Mouse (Mus musculus) bone marrow, adult 2 months (tissue): ENCODE data around the gene Rapgef5. TPM values are rescaled to one million over a fixed set of nuclear protein-coding genes. Genes with fewer than 3 reads are reported as not detected.

Experiments used
- H3K27ac ChIP-seq: fragments of 200-500 bp; 2 replicates; pipeline ENCODE4 v1.5.1; 2012; ENCODE audit warnings: low read depth, mild to moderate bottlenecking, control low read depth, inconsistent platforms, low read length; ENCODE audit not compliant: control insufficient read depth, poor library complexity, insufficient read depth
- H3K4me1 ChIP-seq: fragments of 200-500 bp; 2 replicates; pipeline ENCODE4 v1.6.1; 2011; ENCODE audit warnings: low read length; ENCODE audit not compliant: control insufficient read depth, insufficient read depth
- H3K4me3 ChIP-seq: fragments of 200-500 bp; replicated peaks from 2 replicates; pipeline ENCODE3; 2011; ENCODE audit warnings: mild to moderate bottlenecking, low read depth, low read length, control low read depth; ENCODE audit not compliant: control insufficient read depth
- CTCF ChIP-seq: fragments of 200-500 bp; IDR thresholded peaks from 2 replicates; pipeline ENCODE4 v1.5.1; 2011; ENCODE audit warnings: low read length, control low read depth; ENCODE audit not compliant: control insufficient read depth, insufficient read depth
- POLR2A ChIP-seq: fragments of 200-500 bp; IDR thresholded peaks from 2 replicates; pipeline ENCODE4 v1.6.1; 2011; ENCODE audit warnings: low read depth, mild to moderate bottlenecking, control low read depth, low read length, borderline replicate concordance; ENCODE audit not compliant: control insufficient read depth
- WGBS: fragments of 180-500 bp; shearing (Covaris S2); methylation state at CpG from one replicate; pipeline ENCODE4 v1.1.7; 2018; 5-methylcytosine and 5-hydroxymethylcytosine counted together
- polyA plus RNA-seq: library from polyadenylated mRNA; stranded (reverse); fragments of >200 nt; gene quantifications from 2 replicates; pipeline ENCODE4 v1.2.4, GENCODE M21; 2011; ENCODE audit warnings: low replicate concordance; ENCODE audit not compliant: missing spikeins, insufficient read depth, insufficient read length

Gene Rapgef5
- 1.2 and 3.2 TPM in 2 replicates for polyA plus RNA-seq

- Histone ChIP-seq H3K4me3 (no peak within 1 kb of the TSS), H3K4me1 (no peaks in the 10 kb centered on the region; the same call in 1 of the 2 replicates), H3K27ac (no peak within 1 kb of the TSS)
- TF ChIP-seq CTCF (no peak), POLR2A (no peak)
- 85% methylated on average over 2 of the region's 2 CpGs for WGBS
These were observed at the start of gene Rapgef5 for GRCm38 (mm10) chr12:117516179-117516578. Rapgef5 (plus strand) TSS chr12:117516479.

- no peak overlapping the region for H3K4me3 ChIP-seq
- H3K27ac ChIP-seq = no peak overlapping the region
These were observed 48.0 kb upstream of the Rapgef5 start for GRCm38 (mm10) chr12:117468329-117468728.

GRCm38 (mm10) chr12:117479014-117479413 is 37.3 kb upstream of the Rapgef5 start:
- 2% methylated on average over 3 of the region's 3 CpGs for WGBS
- Histone ChIP-seq H3K4me1 (peaks cover 8% of the 10 kb centered on the region), H3K4me3 (no peak overlapping the region), H3K27ac (no peak overlapping the region)
- no peak for TF ChIP-seq POLR2A

More at GRCm38 (mm10) chr12:117468329-117468728, 48.0 kb upstream of the Rapgef5 start:
- WGBS = 83% methylated on average over 5 of the region's 5 CpGs
- H3K4me1 ChIP-seq = no peaks in the 10 kb centered on the region
- TF ChIP-seq CTCF = no peak
- TF ChIP-seq POLR2A = no peak

DNA sequence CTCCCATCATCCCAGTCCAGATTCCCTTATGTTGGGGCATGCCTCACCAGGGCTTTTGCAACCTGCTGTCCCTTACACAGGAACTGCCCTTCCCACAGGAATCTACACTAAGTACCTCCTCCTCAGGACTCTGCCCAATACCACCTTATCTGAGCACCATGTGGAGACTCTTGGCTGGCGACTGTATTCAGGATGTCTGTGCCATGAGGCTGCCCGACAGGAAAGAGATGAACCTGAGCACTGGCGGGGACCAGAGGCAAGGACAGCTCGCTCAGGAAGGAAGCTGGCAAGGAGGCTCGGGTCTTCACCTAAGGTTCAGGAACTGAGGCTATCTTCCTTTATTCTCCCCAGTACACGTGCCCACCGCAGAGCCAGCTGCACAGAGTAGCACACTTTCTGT is 36.6 kb upstream of the Rapgef5 start:
- H3K27ac ChIP-seq = no peak overlapping the region
- H3K4me1 ChIP-seq = peaks cover 8% of the 10 kb centered on the region
- TF ChIP-seq POLR2A = no peak
- no peak for TF ChIP-seq CTCF
- WGBS = 5% methylated on average over 7 of the region's 7 CpGs
- H3K4me3 ChIP-seq = no peak overlapping the region

DNA sequence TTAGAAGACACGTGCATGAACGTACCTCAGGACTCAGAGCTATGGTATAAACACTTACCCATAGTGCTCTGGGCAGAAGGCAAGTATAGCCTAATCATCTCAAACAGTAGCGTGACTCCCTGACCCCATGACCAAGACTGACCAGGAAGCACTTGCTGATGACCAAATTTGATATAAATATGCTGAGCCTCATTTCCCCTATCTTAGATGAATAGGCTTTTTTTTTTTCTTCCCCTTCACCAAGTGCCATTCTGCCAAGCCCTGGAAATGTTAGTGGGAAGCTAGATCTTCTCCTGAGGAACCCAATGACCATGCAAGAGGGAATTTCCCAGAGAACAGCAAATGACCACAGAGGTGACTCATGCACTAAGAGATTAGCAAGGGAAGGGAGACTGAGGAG is 35.3 kb upstream of the Rapgef5 start:
- Histone ChIP-seq H3K27ac (no peak overlapping the region), H3K4me1 (peaks cover 8% of the 10 kb centered on the region), H3K4me3 (no peak overlapping the region)
- WGBS = 64% methylated on average over 3 of the region's 3 CpGs
- TF ChIP-seq CTCF = no peak
- no peak for TF ChIP-seq POLR2A

DNA sequence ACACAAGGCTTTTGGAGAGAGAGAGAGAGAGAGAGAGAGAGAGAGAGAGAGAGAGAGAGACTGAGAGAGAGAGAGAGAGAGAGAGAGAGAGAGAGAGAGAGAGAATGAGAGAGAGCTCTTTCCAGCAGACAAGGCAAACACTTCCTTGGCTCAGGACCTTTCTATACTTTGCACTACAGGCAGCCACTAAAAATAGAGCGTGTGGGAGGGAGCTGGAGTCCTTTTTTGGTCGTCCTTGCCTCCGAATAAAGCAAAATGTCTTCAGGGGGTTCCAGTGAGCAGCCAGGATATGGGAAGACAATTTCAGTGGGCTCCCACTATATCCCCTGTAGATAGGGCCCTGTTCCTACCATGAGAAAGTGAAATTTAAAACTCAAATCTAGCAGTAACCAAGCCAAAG is 33.6 kb upstream of the Rapgef5 start:
- Histone ChIP-seq H3K4me3 (no peak overlapping the region), H3K4me1 (peaks cover 8% of the 10 kb centered on the region), H3K27ac (no peak overlapping the region)
- no peak for TF ChIP-seq CTCF
- WGBS = 52% methylated on average over 3 of the region's 3 CpGs

DNA sequence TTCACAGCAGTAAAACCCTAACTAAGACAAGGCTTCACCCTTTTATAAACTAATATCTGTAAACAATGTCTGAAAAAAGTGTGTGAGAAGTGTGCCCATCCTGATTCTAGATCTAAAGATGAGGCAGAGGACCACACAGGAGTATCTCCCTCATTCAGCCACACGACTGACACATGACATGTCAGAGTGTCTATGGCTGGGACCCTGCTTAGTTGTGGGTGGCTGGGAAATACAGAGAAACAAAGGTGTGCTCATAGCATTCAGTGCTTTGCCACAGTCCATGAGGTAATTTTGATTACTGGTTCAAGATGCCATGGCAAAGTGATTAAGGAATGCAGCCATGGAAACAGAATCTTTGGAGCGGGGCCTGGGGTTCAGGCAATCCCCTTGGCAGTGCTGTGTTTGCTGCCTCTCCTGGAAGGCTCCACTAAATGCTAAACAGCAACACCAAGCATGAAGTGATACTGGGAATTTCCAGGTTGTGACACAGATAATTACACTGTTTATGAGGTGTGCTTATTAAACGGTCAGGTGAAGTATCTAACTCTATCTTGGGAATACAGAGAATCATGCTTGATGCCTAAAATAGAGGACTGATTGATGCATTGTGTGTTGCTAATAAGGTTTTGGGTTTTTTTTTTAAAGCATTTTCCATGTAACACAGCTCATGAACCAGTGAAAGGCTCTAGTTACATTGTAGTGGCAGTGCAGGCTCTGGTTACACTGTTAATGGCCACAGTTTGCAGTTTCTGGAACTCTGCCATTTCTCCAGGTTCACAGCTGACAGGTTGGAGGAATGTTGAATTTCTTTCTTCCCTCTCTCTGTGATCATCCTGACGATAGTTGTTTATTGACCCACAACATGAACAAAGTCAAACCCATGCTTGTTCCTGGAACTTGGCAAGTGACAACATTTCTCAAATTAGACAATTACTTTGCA is 29.9 kb upstream of the Rapgef5 start:
- Histone ChIP-seq H3K4me3 (no peak overlapping the region), H3K4me1 (no peaks in the 10 kb centered on the region), H3K27ac (no peak overlapping the region)
- WGBS = 84% methylated on average over 4 of the region's 4 CpGs
- TF ChIP-seq CTCF = no peak
- no peak for TF ChIP-seq POLR2A

GRCm38 (mm10) chr12:117496501-117497176 is 19.6 kb upstream of the Rapgef5 start:
- Histone ChIP-seq H3K4me3 (no peak overlapping the region), H3K27ac (no peak overlapping the region), H3K4me1 (no peaks in the 10 kb centered on the region; the same call in 1 of the 2 replicates)
- 71% methylated on average over 3 of the region's 3 CpGs for WGBS
- TF ChIP-seq CTCF = no peak
- no peak for TF ChIP-seq POLR2A
